Mouse (Mus musculus) small intestine, adult 2 months (tissue): ENCODE data around the gene Vps26c.

ENCODE experiments used
- CTCF ChIP-seq: fragments of 200-500 bp; IDR thresholded peaks from 2 replicates; pipeline ENCODE4 v1.5.1; 2012; ENCODE audit warnings: low read depth, mild to moderate bottlenecking, control low read depth, inconsistent platforms, low read length, moderate library complexity, mixed read lengths; ENCODE audit not compliant: insufficient replicate concordance, insufficient read length; ENCODE audit errors: extremely low read depth
- POLR2A ChIP-seq: fragments of 200-500 bp; IDR thresholded peaks from 2 replicates; pipeline ENCODE4 v1.6.1; 2012; ENCODE audit warnings: low read depth, mild to moderate bottlenecking, control low read depth, inconsistent platforms, low read length, moderate library complexity

DNA sequence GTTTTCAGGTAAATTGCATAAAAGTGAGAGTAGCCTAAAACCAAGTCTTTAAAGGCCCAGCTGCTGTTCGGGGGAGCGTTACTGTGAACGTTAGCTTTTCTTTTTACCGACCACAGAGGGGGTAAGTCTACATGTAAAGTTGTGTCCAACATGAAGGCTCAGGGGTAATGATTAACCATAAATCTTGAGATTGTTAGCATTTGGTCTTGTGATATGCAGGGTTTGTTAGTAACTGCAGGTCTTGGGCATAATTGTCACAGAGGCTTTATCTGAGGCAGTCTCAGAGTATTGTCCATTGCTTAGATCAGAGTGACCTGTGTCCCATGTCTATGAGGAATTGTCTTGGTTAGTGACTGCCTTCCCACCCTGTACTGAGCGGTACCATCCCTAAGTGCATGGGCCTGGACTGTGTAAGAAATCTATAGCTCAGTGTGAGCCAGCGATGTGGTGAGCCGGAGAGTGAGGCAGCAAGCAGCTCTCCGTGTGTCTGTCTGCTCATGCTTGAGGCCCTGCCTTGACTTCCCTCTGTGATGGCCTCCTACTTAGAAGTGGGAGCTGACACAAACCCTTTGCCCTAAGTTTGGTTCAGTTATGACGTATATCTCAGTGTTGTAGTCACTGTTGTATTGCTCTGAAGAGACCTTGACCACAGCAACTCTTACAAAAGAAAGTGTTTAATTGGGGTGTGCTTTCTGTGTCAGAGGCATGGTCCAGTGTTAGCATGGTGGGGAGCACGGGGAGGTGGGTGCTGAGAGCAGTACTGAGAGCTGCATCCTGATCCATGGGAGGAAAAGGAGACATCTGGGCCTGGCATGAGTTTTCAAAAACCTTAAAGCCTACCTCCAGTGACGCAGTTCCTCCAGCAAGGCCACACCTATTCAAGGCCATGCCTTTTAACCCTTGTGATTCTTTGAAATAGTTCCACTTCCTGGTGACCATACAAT lies 74.8 kb downstream of the Vps26c start:
- TF ChIP-seq POLR2A (no peak), CTCF (no peak)
